Mouse (Mus musculus): Measurements from ENCODE around the gene Taok2.

GRCm38 (mm10) chr7:126862147-126862784 lies 22.2 kb downstream of the Taok2 start, which contains the start of gene Ino80e:
- 0 out of 2 replicates have a peak, but pooled peaks have one; percentile 35 for TF ChIP-seq CTCF (IDR thresholded peaks at IDR 0.05; ENCODE audit: borderline replicate concordance, control insufficient read depth, extremely low read depth, insufficient read depth, low read length, poor library complexity)
- peak; percentile 33; the same call in 1 of the 2 replicates for TF ChIP-seq POLR2A (IDR thresholded peaks at IDR 0.05; ENCODE audit: control insufficient read depth, extremely low read depth, insufficient read depth, low read length, poor library complexity)
